Mouse (Mus musculus): ENCODE measurements around the gene Dll3.
A peak's percentile ranks its signal among the peaks of the same experiment; 100 is the strongest.
"Not testable (repeated sequence)": the region's sequence is repeated elsewhere in the genome, so short reads cannot be mapped to it uniquely, and the experiment has no call there.

The Dll3 gene

GRCm38 (mm10) chr7:28251976-28252375 is 50.1 kb downstream of the Dll3 start:
- peak; percentile 62 for DNase-seq (ENCODE audit: low read depth, low spot score)

GRCm38 (mm10) chr7:28248957-28249356 is 53.1 kb downstream of the Dll3 start:
- DNase-seq (ENCODE audit: low read depth, low spot score) = peak; percentile 51

GRCm38 (mm10) chr7:28243943-28244342 is 58.1 kb downstream of the Dll3 start:
- not testable (repeated sequence) for DNase-seq (ENCODE audit: low read depth, low spot score)
